Mouse (Mus musculus) limb, embryonic 12.5 days (tissue): ENCODE measurements at regions not wholly inside any gene's neighbourhood (a gene's known extent, or its start where the extent isn't known, plus 50 kb on each side); places are given as distances from the start of the nearest gene placed in this dataset.
A peak's percentile ranks its signal among the peaks of the same experiment; 100 is the strongest.

Experiments used
- ATAC-seq: fragments of 200-750 bp; cut with Nextera tagmentation; 2 replicates; pipeline ENCODE4 v1.8.0; 2017; ENCODE audit warnings: low read depth, moderate TSS enrichment; ENCODE audit not compliant: insufficient number of reproducible peaks, insufficient read depth, low FRiP score, low TSS enrichment
- H3K27ac ChIP-seq: fragments of 300-500 bp; sonication (generic); 2 replicates; pipeline ENCODE4 v1.5.1; 2016; ENCODE audit warnings: mild to moderate bottlenecking, moderate library complexity
- H3K27me3 ChIP-seq: fragments of 300-500 bp; sonication (generic); 2 replicates; pipeline ENCODE4 v1.6.1; 2016; ENCODE audit warnings: mild to moderate bottlenecking, moderate library complexity
- H3K36me3 ChIP-seq: fragments of 300-500 bp; sonication (generic); 2 replicates; pipeline ENCODE4 v1.6.1; 2016; ENCODE audit warnings: mild to moderate bottlenecking, moderate library complexity
- H3K4me1 ChIP-seq: fragments of 300-500 bp; sonication (generic); replicated peaks from 2 replicates; pipeline ENCODE4 v1.6.1; 2016
- H3K4me2 ChIP-seq: fragments of 300-500 bp; sonication (generic); 2 replicates; pipeline ENCODE4 v1.6.1; 2016; ENCODE audit warnings: mild to moderate bottlenecking, moderate library complexity
- H3K4me3 ChIP-seq: fragments of 300-500 bp; sonication (generic); replicated peaks from 2 replicates; pipeline ENCODE4 v1.5.1; 2016; ENCODE audit warnings: mild to moderate bottlenecking
- H3K9ac ChIP-seq: fragments of 300-500 bp; sonication (generic); replicated peaks from 2 replicates; pipeline ENCODE4 v1.6.1; 2016; ENCODE audit warnings: mild to moderate bottlenecking, moderate library complexity
- H3K9me3 ChIP-seq: fragments of 300-500 bp; sonication (generic); 2 replicates; pipeline ENCODE4 v1.6.1; 2016; ENCODE audit warnings: mild to moderate bottlenecking, moderate library complexity
- WGBS: fragments of 180-500 bp; shearing (Covaris S2); methylation state at CpG from one replicate; pipeline ENCODE4 v1.1.7; 2016; 5-methylcytosine and 5-hydroxymethylcytosine counted together

DNA sequence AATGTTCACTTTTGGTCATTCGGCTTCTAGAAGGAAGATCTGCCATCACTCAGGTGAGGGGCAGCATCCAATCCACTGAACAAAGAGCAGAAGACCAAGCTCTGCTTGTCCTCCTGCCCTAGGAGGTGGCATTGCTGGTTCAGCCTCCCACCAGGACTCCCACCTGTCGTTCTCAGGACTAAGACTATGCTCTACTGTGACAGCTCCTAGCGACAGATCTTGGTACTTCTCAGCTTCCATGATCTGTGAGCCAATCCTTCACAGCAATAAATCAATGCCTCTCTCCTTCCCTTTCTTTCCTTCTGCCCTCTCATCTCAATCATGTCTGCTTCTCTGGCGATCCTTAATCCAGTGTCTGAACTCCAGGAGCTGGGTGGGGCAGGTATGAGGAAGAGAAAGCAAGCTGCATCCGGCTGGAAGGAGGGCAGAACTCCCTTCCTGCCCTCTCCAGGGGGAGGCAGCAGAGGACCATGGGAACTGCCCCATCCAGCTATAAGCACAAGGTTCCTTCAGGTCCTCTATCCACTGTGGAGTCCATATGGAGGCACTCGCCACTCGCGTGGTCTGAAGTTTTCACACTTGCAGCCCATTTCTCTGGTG is 54.8 kb upstream of the Btrc start:
- peaks cover 31% of the 10 kb centered on the region for H3K4me1 ChIP-seq
- no peak overlapping the region for H3K9ac ChIP-seq
- H3K4me2 ChIP-seq, result no peak overlapping the region
- WGBS, result 61% methylated on average over 8 of the region's 8 CpGs
- peaks cover 74% of the 10 kb centered on the region for H3K27me3 ChIP-seq
- no peak overlapping the region for H3K27ac ChIP-seq
- H3K9me3 ChIP-seq, result no peaks in the 10 kb centered on the region
- ATAC-seq, result no peak
- no peaks in the 10 kb centered on the region for H3K36me3 ChIP-seq
- H3K4me3 ChIP-seq, result no peak overlapping the region

DNA sequence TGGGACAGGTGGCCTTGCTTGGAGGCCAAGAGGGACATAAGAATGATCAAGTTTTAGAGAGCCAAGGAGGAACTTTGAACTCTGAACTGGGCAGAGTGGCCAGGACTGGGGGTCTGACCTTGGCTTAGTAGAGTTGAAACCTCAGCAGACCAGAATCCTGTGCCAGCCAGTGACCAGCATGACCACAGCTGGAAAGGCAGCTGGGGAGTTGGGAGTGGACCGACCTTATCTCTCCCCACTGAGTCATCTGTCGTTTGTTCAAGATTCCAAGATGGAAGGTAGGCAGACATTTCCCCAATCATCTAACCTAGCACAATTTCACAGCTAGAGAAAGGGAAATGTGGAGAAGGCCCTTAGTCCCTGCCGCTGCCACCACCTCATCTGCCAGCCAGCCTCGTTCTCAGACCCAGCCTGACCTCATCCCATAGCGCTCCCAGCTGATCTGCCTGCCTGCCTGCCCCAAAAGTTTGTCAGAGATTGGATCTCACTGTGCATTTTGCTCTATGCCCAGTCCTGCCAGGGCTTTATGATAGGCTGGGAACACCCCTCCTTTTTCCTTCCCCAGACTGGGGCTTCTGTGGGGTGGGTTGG is 53.1 kb upstream of the Btrc start:
- Histone ChIP-seq H3K4me1 (peaks cover 31% of the 10 kb centered on the region), H3K27ac (no peak overlapping the region), H3K4me3 (peak overlapping the region; percentile 26), H3K36me3 (no peaks in the 10 kb centered on the region), H3K27me3 (peaks cover 58% of the 10 kb centered on the region), H3K9ac (no peak overlapping the region; the same call in 1 of the 2 replicates), H3K9me3 (no peaks in the 10 kb centered on the region), H3K4me2 (peak overlapping the region; percentile 53)
- no peak for ATAC-seq
- WGBS, result 33% methylated on average over 5 of the region's 5 CpGs

- 8% methylated on average over 15 of the region's 15 CpGs for WGBS
- Histone ChIP-seq H3K9ac (no peak overlapping the region; the same call in 1 of the 2 replicates), H3K27me3 (peaks cover 53% of the 10 kb centered on the region), H3K4me2 (peak overlapping the region; percentile 53), H3K27ac (no peak overlapping the region), H3K9me3 (no peaks in the 10 kb centered on the region), H3K4me1 (peaks cover 31% of the 10 kb centered on the region), H3K36me3 (no peaks in the 10 kb centered on the region), H3K4me3 (peak overlapping the region; percentile 26)
- no peak for ATAC-seq
These were observed 52.5 kb upstream of the Btrc start for GRCm38 (mm10) chr19:45310944-45311603.

- Histone ChIP-seq H3K9me3 (no peaks in the 10 kb centered on the region), H3K27me3 (peaks cover 44% of the 10 kb centered on the region), H3K4me2 (no peak overlapping the region), H3K4me1 (peaks cover 31% of the 10 kb centered on the region), H3K9ac (no peak overlapping the region), H3K4me3 (no peak overlapping the region), H3K27ac (no peak overlapping the region), H3K36me3 (no peaks in the 10 kb centered on the region)
- ATAC-seq, result no peak
- 69% methylated on average over 19 of the region's 19 CpGs for WGBS
These were observed 51.5 kb upstream of the Btrc start for GRCm38 (mm10) chr19:45311831-45312537.

DNA sequence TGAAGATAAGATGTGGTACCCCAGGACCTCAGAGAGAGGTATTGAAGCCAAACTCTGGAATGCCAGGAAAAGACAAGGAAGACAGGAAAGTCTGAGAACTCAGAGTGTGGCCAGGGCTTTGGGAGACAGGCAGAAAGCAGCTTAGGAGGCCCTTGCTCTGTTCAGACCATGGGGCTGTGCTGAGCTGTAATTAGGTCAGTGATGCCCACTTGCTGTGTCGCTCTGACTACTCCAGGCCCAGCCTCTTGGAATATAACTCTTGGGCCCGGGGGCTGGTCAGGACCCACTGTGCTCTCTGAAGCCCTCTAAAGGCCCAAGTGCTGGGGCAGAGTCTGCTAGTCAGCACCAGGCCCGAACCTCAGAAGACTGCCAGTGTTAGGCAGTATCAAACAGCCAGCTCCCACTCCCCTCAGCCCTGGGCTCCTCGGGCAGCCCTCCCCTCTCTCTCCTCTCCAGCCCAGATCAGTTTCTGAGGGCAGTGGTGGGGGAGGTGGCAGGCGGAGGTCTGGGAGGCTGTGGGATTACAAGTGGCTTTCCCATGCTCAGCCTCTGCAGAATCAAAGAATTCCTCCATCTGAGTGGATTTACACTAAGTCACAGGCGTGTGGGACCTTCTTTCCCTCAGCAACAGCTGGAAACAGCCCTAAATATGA is 50.7 kb upstream of the Btrc start:
- no peak overlapping the region for H3K4me3 ChIP-seq
- WGBS, result 21% methylated on average over 6 of the region's 6 CpGs
- peak; percentile 26; the same call in 1 of the 2 replicates for ATAC-seq
- no peaks in the 10 kb centered on the region for H3K36me3 ChIP-seq
- H3K4me1 ChIP-seq, result peaks cover 37% of the 10 kb centered on the region
- H3K9ac ChIP-seq, result no peak overlapping the region
- no peak overlapping the region for H3K4me2 ChIP-seq
- peak overlapping the region; percentile 31; the same call in 1 of the 2 replicates for H3K27ac ChIP-seq
- H3K9me3 ChIP-seq, result no peaks in the 10 kb centered on the region
- H3K27me3 ChIP-seq, result peaks cover 35% of the 10 kb centered on the region
